Mouse (Mus musculus): ENCODE data around the gene Grasp. TPM values are rescaled to one million over a fixed set of nuclear protein-coding genes. Genes with fewer than 3 reads are reported as not detected.
A peak's percentile ranks its signal among the peaks of the same experiment; 100 is the strongest.

Grasp gene
- total and polyA plus RNA-seq, 3 experiments = 2.3 to 6.7 (median 2.4) TPM

DNA sequence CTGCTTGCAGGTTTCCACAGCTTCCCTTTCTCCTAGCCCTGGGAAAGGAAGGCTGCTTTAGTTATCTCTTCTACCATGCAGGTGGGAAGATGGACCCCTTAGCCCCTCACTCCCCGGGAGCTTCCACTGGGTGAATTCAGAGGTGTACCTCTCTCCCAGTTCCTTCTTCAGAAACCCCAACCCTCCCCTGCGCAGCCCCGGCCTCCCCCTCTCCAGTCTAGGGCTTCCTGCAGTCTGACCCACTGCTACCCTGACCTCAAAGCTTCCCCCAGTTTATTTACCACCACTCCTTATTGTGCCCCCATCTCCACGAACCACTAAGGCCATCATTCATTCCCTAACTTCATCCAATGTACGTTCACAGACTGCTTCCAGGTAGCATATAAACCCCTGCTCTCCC lies 392 bp upstream of the Grasp start:
- DNase-seq (ENCODE audit: extremely low read depth) = no peak

DNA sequence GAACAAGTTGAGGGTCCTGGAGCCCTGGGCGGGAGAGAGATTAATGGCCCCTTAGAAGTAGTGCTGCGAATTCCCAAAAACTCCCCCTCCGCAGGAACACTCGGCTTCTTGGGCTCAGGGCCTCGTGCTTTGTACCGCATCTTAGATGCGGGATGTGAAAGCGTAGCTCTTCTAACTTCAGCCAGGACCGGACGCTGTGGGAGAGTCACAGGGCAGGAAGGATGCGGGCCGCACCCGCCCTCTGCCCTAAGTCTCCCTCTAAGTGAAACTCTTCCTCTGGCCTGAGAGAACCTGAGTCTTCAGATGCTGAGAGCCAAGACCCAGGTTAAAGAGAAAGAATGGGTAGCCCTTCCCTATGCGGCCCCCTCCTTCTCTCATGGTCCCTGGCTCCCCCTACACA lies 989 bp downstream of the Grasp start:
- dilution Hi-C loops (cut with MboI; ENCODE audit: extremely low pct_ligation_motif_present, extremely low pct_unique_long_range_greater_than_20kb, low sequenced_read_pairs) = no loop called here
- peak overlapping the region; percentile 47; the same call in 1 of the 2 replicates for H3K9ac ChIP-seq (ENCODE audit: insufficient read depth, low read depth)
- no peak overlapping the region for H3K27ac ChIP-seq (ENCODE audit: insufficient read depth, low read depth)
- in situ Hi-C loops (cut with MboI; ENCODE audit: low pct_ligation_motif_present, low pct_unique_long_range_greater_than_20kb, low sequenced_read_pairs) = no loop called here
- peaks cover 56% of the 10 kb centered on the region for H3K27me3 ChIP-seq (replicated peaks)
- no peak for DNase-seq (ENCODE audit: extremely low read depth)
- H3K79me2 ChIP-seq (replicated peaks; ENCODE audit: control insufficient read depth, extremely low read depth, insufficient read depth, poor library complexity, severe bottlenecking) = no peaks in the 10 kb centered on the region
- peak overlapping the region; percentile 79 for H3K4me2 ChIP-seq (ENCODE audit: insufficient read depth, low read depth, poor library complexity, severe bottlenecking)
- H3K4me3 ChIP-seq (replicated peaks in 1 of 3; ENCODE audit: low read depth in 2 of 3, low read length in 2 of 3, poor library complexity in 1 of 3) = peak overlapping the region in 2 of 3 experiments; percentile 60 to 73
- H3K9me3 ChIP-seq (replicated peaks; ENCODE audit: low read length) = no peaks in the 10 kb centered on the region
- H3K36me3 ChIP-seq (replicated peaks in 1 of 2; ENCODE audit: control insufficient read depth in 1 of 2, insufficient read depth in 1 of 2, low read length in 1 of 2) = peaks cover 0 to 15% of the 10 kb centered on the region in 2 experiments
- H3K4me1 ChIP-seq (ENCODE audit: control insufficient read depth in 1 of 2, insufficient read depth in 2 of 2) = peaks cover 8 to 62% of the 10 kb centered on the region in 2 experiments
- TF ChIP-seq MAZ (IDR thresholded peaks at IDR 0.05; ENCODE audit: low read depth, low read length) (no peak), E2F4 (IDR thresholded peaks at IDR 0.05; ENCODE audit: insufficient replicate concordance, low read depth, low read length) (no peak), UBTF (IDR thresholded peaks at IDR 0.05; ENCODE audit: low read depth, low read length) (no peak), NRF1 (IDR thresholded peaks at IDR 0.05; ENCODE audit: low read depth, low read length) (no peak)

More for the DNA sequence above, 392 bp upstream of the Grasp start:
- in situ Hi-C loops (cut with MboI; ENCODE audit: low pct_ligation_motif_present, low pct_unique_long_range_greater_than_20kb, low sequenced_read_pairs) (no loop called here), dilution Hi-C loops (cut with MboI; ENCODE audit: extremely low pct_ligation_motif_present, extremely low pct_unique_long_range_greater_than_20kb, low sequenced_read_pairs) (no loop called here)
- Histone ChIP-seq H3K4me1 (ENCODE audit: control insufficient read depth in 1 of 2, insufficient read depth in 2 of 2) (peaks cover 8 to 58% of the 10 kb centered on the region in 2 experiments), H3K9me3 (replicated peaks; ENCODE audit: low read length) (no peaks in the 10 kb centered on the region), H3K27ac (ENCODE audit: insufficient read depth, low read depth) (no peak overlapping the region), H3K27me3 (replicated peaks) (peaks cover 62% of the 10 kb centered on the region), H3K4me3 (replicated peaks in 1 of 3; ENCODE audit: low read depth in 2 of 3, low read length in 2 of 3, poor library complexity in 1 of 3) (peak overlapping the region; percentile 10 to 73 (median 60)), H3K4me2 (ENCODE audit: insufficient read depth, low read depth, poor library complexity, severe bottlenecking) (peak overlapping the region; percentile 79), H3K9ac (ENCODE audit: insufficient read depth, low read depth) (no peak overlapping the region; the same call in 1 of the 2 replicates), H3K79me2 (replicated peaks; ENCODE audit: control insufficient read depth, extremely low read depth, insufficient read depth, poor library complexity, severe bottlenecking) (no peaks in the 10 kb centered on the region), H3K36me3 (replicated peaks in 1 of 2; ENCODE audit: control insufficient read depth in 1 of 2, insufficient read depth in 1 of 2, low read length in 1 of 2) (peaks cover 0 to 3% of the 10 kb centered on the region in 2 experiments)
- TF ChIP-seq SIN3A (IDR thresholded peaks at IDR 0.05; ENCODE audit: low read length) (no peak), JUN (IDR thresholded peaks at IDR 0.05; ENCODE audit: insufficient read depth, low read depth, low read length) (no peak), CTCF (conservative IDR thresholded peaks at IDR 0.05 in 1 of 2, IDR thresholded peaks at IDR 0.05 in 1 of 2; ENCODE audit: low read depth in 2 of 2, low read length in 2 of 2) (no peak), HCFC1 (IDR thresholded peaks at IDR 0.05; ENCODE audit: low read depth, low read length) (no peak), TCF12 (IDR thresholded peaks at IDR 0.05; ENCODE audit: low read depth, low read length) (no peak), RCOR1 (conservative IDR thresholded peaks at IDR 0.05; ENCODE audit: low read depth, low read length) (no peak), BHLHE40 (IDR thresholded peaks at IDR 0.05; ENCODE audit: low read depth, low read length) (no peak), MYC (IDR thresholded peaks at IDR 0.05; ENCODE audit: low read depth, low read length) (no peak), CHD1 (IDR thresholded peaks at IDR 0.05; ENCODE audit: low read depth, low read length) (no peak), EP300 (IDR thresholded peaks at IDR 0.05; ENCODE audit: low read length) (no peak), IRF4 (IDR thresholded peaks at IDR 0.05; ENCODE audit: low read depth, low read length) (no peak), UBTF (IDR thresholded peaks at IDR 0.05; ENCODE audit: low read depth, low read length) (no peak), GABPA (IDR thresholded peaks at IDR 0.05; ENCODE audit: insufficient replicate concordance, low read depth, low read length) (no peak), ZNF384 (IDR thresholded peaks at IDR 0.05; ENCODE audit: low read depth, low read length) (no peak), MXI1 (IDR thresholded peaks at IDR 0.05; ENCODE audit: low read depth, low read length) (no peak), TBP (conservative IDR thresholded peaks at IDR 0.05; ENCODE audit: low read depth, low read length) (no peak), MAFK (IDR thresholded peaks at IDR 0.05; ENCODE audit: insufficient replicate concordance, low read length) (no peak), JUND (conservative IDR thresholded peaks at IDR 0.05; ENCODE audit: low read depth, low read length) (no peak), ETS1 (conservative IDR thresholded peaks at IDR 0.05; ENCODE audit: low read depth, low read length) (no peak)
